Mouse (Mus musculus): Measurements from ENCODE around the gene Hist1h1e. TPM values are rescaled to one million over a fixed set of nuclear protein-coding genes. Genes with fewer than 3 reads are reported as not detected.

Hist1h1e gene
- 1 to 10 TPM; 1.7 to 3.9 TPM for polyA plus RNA-seq (2012; fragmentation: generic; extraction: Trizol)

GRCm38 (mm10) chr13:23622175-23622671 is at the start of gene Hist1h1e:
TSS of gene Hist1h1e (minus strand) at chr13:23622558.

GRCm38 (mm10) chr13:23620733-23621531 is 1.4 kb downstream of the Hist1h1e start, which contains the start of gene Hist1h2be:
TSS of gene Hist1h2be (minus strand) at chr13:23621124.

GRCm38 (mm10) chr13:23581408-23582218 is 40.7 kb downstream of the Hist1h1e start, which contains the start of gene Hist1h4d:
TSS of gene Hist1h4d (plus strand) at chr13:23581598.

GRCm38 (mm10) chr13:23575271-23575851 is 47.0 kb downstream of the Hist1h1e start, which contains the start of gene Hist1h3d:
TSS of gene Hist1h3d (plus strand) at chr13:23575763.

GRCm38 (mm10) chr13:23573898-23574524 is 48.3 kb downstream of the Hist1h1e start, which contains the start of the genes Hist1h2bf and Hist1h2ad:
TSS of gene Hist1h2bf (minus strand) at chr13:23574196.
TSS of gene Hist1h2ad (plus strand) at chr13:23574381.

GRCm38 (mm10) chr13:23571022-23571503 is 51.3 kb downstream of the Hist1h1e start, which contains the start of the genes Hist1h2ae and Hist1h2bg:
TSS of gene Hist1h2ae (minus strand) at chr13:23571220.
TSS of gene Hist1h2bg (plus strand) at chr13:23571396.

Other genes with a start within 250 kb of the Hist1h1e start
- gene Abt1, start 198.7 kb downstream of the Hist1h1e start, polyA plus RNA-seq (2012; fragmentation: generic; extraction: Trizol): 10 to 100 TPM in 1 of 2 experiments, 1 to 10 TPM in 1; 9.5 to 13.6 TPM
- gene Btn1a1, start 156.7 kb downstream of the Hist1h1e start, polyA plus RNA-seq (2012; fragmentation: generic; extraction: Trizol): not detected
- gene Btn2a2, start 133.7 kb downstream of the Hist1h1e start, polyA plus RNA-seq (2012; fragmentation: generic; extraction: Trizol): under 1 TPM in 1 of 2 experiments, not detected in 1; 0.15 TPM
- 10 to 100 TPM; 21.7 to 26.9 TPM for gene Hist1h4h, start 91.5 kb downstream of the Hist1h1e start, polyA plus RNA-seq (2012; fragmentation: generic; extraction: Trizol)
- 10 to 100 TPM; 20.1 to 25.8 TPM for gene Hist1h2af, start 88.7 kb downstream of the Hist1h1e start, polyA plus RNA-seq (2012; fragmentation: generic; extraction: Trizol)
- gene Hist1h3g, start 87.1 kb downstream of the Hist1h1e start, polyA plus RNA-seq (2012; fragmentation: generic; extraction: Trizol): 10 to 100 TPM in 1 of 2 experiments, 1 to 10 TPM in 1; 4.5 to 20.4 TPM
- 1 to 10 TPM; 1.5 to 3.4 TPM for gene Hist1h2bh, start 79.2 kb downstream of the Hist1h1e start, polyA plus RNA-seq (2012; fragmentation: generic; extraction: Trizol)
- 1 to 10 TPM in 1 of 2 experiments, under 1 TPM in 1; 0.91 to 3.6 TPM for gene Hist1h3f, start 78.5 kb downstream of the Hist1h1e start, polyA plus RNA-seq (2012; fragmentation: generic; extraction: Trizol)
- 10 to 100 TPM in 1 of 2 experiments, 1 to 10 TPM in 1; 6.4 to 30.1 TPM for gene Hist1h4f, start 70.9 kb downstream of the Hist1h1e start, polyA plus RNA-seq (2012; fragmentation: generic; extraction: Trizol)
- gene Hist1h1d, start 69.3 kb downstream of the Hist1h1e start, polyA plus RNA-seq (2012; fragmentation: generic; extraction: Trizol): under 1 TPM; 0.65 to 0.84 TPM
- 1 to 10 TPM; 1.8 to 8.3 TPM for gene Hist1h3e, start 60.2 kb downstream of the Hist1h1e start, polyA plus RNA-seq (2012; fragmentation: generic; extraction: Trizol)
- 10 to 100 TPM in 1 of 2 experiments, 1 to 10 TPM in 1; 9.3 to 21.9 TPM for gene Hist1h2ae, start 51.3 kb downstream of the Hist1h1e start, polyA plus RNA-seq (2012; fragmentation: generic; extraction: Trizol)
- 10 to 100 TPM in 1 of 2 experiments, 1 to 10 TPM in 1; 7.9 to 12.4 TPM for gene Hist1h2bg, start 51.2 kb downstream of the Hist1h1e start, polyA plus RNA-seq (2012; fragmentation: generic; extraction: Trizol)
- 10 to 100 TPM in 1 of 2 experiments, 1 to 10 TPM in 1; 2.2 to 10.3 TPM for gene Hist1h2bf, start 48.4 kb downstream of the Hist1h1e start, polyA plus RNA-seq (2012; fragmentation: generic; extraction: Trizol)
- gene Hist1h2ad, start 48.2 kb downstream of the Hist1h1e start, polyA plus RNA-seq (2012; fragmentation: generic; extraction: Trizol): 1 to 10 TPM; 1.1 to 3.1 TPM
- 1 to 10 TPM; 2.9 to 3.0 TPM for gene Hist1h3d, start 46.8 kb downstream of the Hist1h1e start, polyA plus RNA-seq (2012; fragmentation: generic; extraction: Trizol)
- 10 to 100 TPM in 1 of 2 experiments, 1 to 10 TPM in 1; 3.2 to 10.4 TPM for gene Hist1h4d, start 41.0 kb downstream of the Hist1h1e start, polyA plus RNA-seq (2012; fragmentation: generic; extraction: Trizol)
- gene Hist1h2be, start 1.4 kb downstream of the Hist1h1e start, polyA plus RNA-seq (2012; fragmentation: generic; extraction: Trizol): 1 to 10 TPM; 1.4 to 2.5 TPM
- under 1 TPM; 0.98 TPM for gene Hist1h2ac, start 61.4 kb upstream of the Hist1h1e start, polyA plus RNA-seq (2012; fragmentation: generic; extraction: Trizol)
- 10 to 100 TPM; 11.8 to 98.9 TPM for gene Hist1h2bc, start 61.6 kb upstream of the Hist1h1e start, polyA plus RNA-seq (2012; fragmentation: generic; extraction: Trizol)
- under 1 TPM in 1 of 2 experiments, not detected in 1; 0.27 TPM for gene Hist1h1t, start 73.3 kb upstream of the Hist1h1e start, polyA plus RNA-seq (2012; fragmentation: generic; extraction: Trizol)
- gene Hist1h4c, start 75.9 kb upstream of the Hist1h1e start, polyA plus RNA-seq (2012; fragmentation: generic; extraction: Trizol): 1 to 10 TPM; 1.3 to 3.2 TPM
- gene Hfe, start 88.3 kb upstream of the Hist1h1e start, polyA plus RNA-seq (2012; fragmentation: generic; extraction: Trizol): under 1 TPM; 0.15 to 0.91 TPM
- 100 to 1,000 TPM in 1 of 2 experiments, 10 to 100 TPM in 1; 12.7 to 138 TPM for gene Hist1h1c, start 116.2 kb upstream of the Hist1h1e start, polyA plus RNA-seq (2012; fragmentation: generic; extraction: Trizol)
- 10 to 100 TPM in 1 of 2 experiments, 1 to 10 TPM in 1; 5.7 to 21.7 TPM for gene Hist1h3c, start 123.0 kb upstream of the Hist1h1e start, polyA plus RNA-seq (2012; fragmentation: generic; extraction: Trizol)
- 10 to 100 TPM in 1 of 2 experiments, 1 to 10 TPM in 1; 3.2 to 12.9 TPM for gene Hist1h2bb, start 124.2 kb upstream of the Hist1h1e start, polyA plus RNA-seq (2012; fragmentation: generic; extraction: Trizol)
- gene Hist1h2ab, start 128.6 kb upstream of the Hist1h1e start, polyA plus RNA-seq (2012; fragmentation: generic; extraction: Trizol): 10 to 100 TPM in 1 of 2 experiments, 1 to 10 TPM in 1; 4.4 to 13.0 TPM
- 1 to 10 TPM; 2.9 to 8.0 TPM for gene Hist1h3b, start 129.7 kb upstream of the Hist1h1e start, polyA plus RNA-seq (2012; fragmentation: generic; extraction: Trizol)
- gene Hist1h4b, start 134.5 kb upstream of the Hist1h1e start, polyA plus RNA-seq (2012; fragmentation: generic; extraction: Trizol): 10 to 100 TPM; 12.9 to 53.5 TPM
- 10 to 100 TPM in 1 of 2 experiments, 1 to 10 TPM in 1; 4.4 to 17.3 TPM for gene Hist1h4a, start 138.7 kb upstream of the Hist1h1e start, polyA plus RNA-seq (2012; fragmentation: generic; extraction: Trizol)
- gene Hist1h3a, start 139.8 kb upstream of the Hist1h1e start, polyA plus RNA-seq (2012; fragmentation: generic; extraction: Trizol): 1 to 10 TPM; 3.2 to 8.0 TPM
- 1 to 10 TPM in 1 of 2 experiments, under 1 TPM in 1; 0.26 to 1.2 TPM for gene Hist1h1a, start 141.1 kb upstream of the Hist1h1e start, polyA plus RNA-seq (2012; fragmentation: generic; extraction: Trizol)
- under 1 TPM in 1 of 2 experiments, not detected in 1; 0.05 TPM for gene Trim38, start 147.4 kb upstream of the Hist1h1e start, polyA plus RNA-seq (2012; fragmentation: generic; extraction: Trizol)
- not detected for gene Slc17a2, start 184.4 kb upstream of the Hist1h1e start, polyA plus RNA-seq (2012; fragmentation: generic; extraction: Trizol)
- not detected for gene Slc17a3, start 216.9 kb upstream of the Hist1h1e start, polyA plus RNA-seq (2012; fragmentation: generic; extraction: Trizol)
- not detected for gene Slc17a1, start 245.2 kb upstream of the Hist1h1e start, polyA plus RNA-seq (2012; fragmentation: generic; extraction: Trizol)

All from C3H10T1/2 (cell line).